Mouse (Mus musculus): Measurements from ENCODE around the gene Kank4.

GRCm38 (mm10) chr4:98826701-98827100, 9.4 kb upstream of the Kank4 start:
- TF ChIP-seq EP300 (IDR thresholded peaks at IDR 0.05; ENCODE audit: low read depth), result no peak
- TF ChIP-seq CTCF (IDR thresholded peaks at IDR 0.05; ENCODE audit: low read depth), result no peak

Measured in liver, postnatal 0 days (tissue).